Mouse (Mus musculus) forebrain, embryonic 10.5 days (tissue): ENCODE results near the gene Trp53. TPM values are rescaled to one million over a fixed set of nuclear protein-coding genes. Genes with fewer than 3 reads are reported as not detected.
"Not testable (repeated sequence)": the region's sequence is repeated elsewhere in the genome, so short reads cannot be mapped to it uniquely, and the experiment has no call there.

Experiments used
- DNase-seq: peaks from one replicate; pipeline ENCODE4 v3.0.0-alpha.2; 2017; ENCODE audit warnings: low spot score; ENCODE audit errors: extremely low spot score
- H3K27ac ChIP-seq: fragments of 300-500 bp; sonication (generic); 2 replicates; pipeline ENCODE4 v1.5.1; 2016; ENCODE audit warnings: mild to moderate bottlenecking
- H3K27me3 ChIP-seq: fragments of 300-500 bp; sonication (generic); 2 replicates; pipeline ENCODE4 v1.6.1; 2016; ENCODE audit warnings: mild to moderate bottlenecking; ENCODE audit not compliant: poor library complexity, severe bottlenecking
- H3K36me3 ChIP-seq: fragments of 300-500 bp; sonication (generic); replicated peaks from 2 replicates; pipeline ENCODE4 v1.6.1; 2016; ENCODE audit warnings: mild to moderate bottlenecking, moderate library complexity
- H3K4me1 ChIP-seq: fragments of 300-500 bp; sonication (generic); 2 replicates; pipeline ENCODE4 v1.6.1; 2016
- H3K4me3 ChIP-seq: fragments of 300-500 bp; sonication (generic); 2 replicates; pipeline ENCODE4 v1.5.1; 2016; ENCODE audit warnings: mild to moderate bottlenecking, moderate library complexity
- H3K9me3 ChIP-seq: fragments of 300-500 bp; sonication (generic); 2 replicates; pipeline ENCODE4 v1.6.1; 2016; ENCODE audit warnings: mild to moderate bottlenecking, moderate library complexity
- WGBS: fragments of 180-500 bp; shearing (Covaris S2); methylation state at CpG from one replicate; pipeline ENCODE4 v1.1.7; 2016; 5-methylcytosine and 5-hydroxymethylcytosine counted together
- polyA plus RNA-seq: library from polyadenylated mRNA; unstranded; fragments of >200 nt; fragmentation: Nextera tagmentation; extraction: Ambion mirVana; gene quantifications from 2 replicates; pipeline ENCODE4 v1.2.1, GENCODE M21; 2016

Trp53 gene
- polyA plus RNA-seq, 1 experiment from 2014 or later: 192 TPM

- H3K4me3 ChIP-seq: peak overlapping the region; percentile 64
- H3K27me3 ChIP-seq: peaks cover 45% of the 10 kb centered on the region
- peak overlapping the region; percentile 84 for H3K27ac ChIP-seq
- WGBS: 66% methylated on average over 2 of the region's 2 CpGs
- H3K4me1 ChIP-seq: peaks cover 30% of the 10 kb centered on the region
- no peaks in the 10 kb centered on the region for H3K36me3 ChIP-seq
- no peak for DNase-seq
- no peaks in the 10 kb centered on the region for H3K9me3 ChIP-seq
Measured at GRCm38 (mm10) chr11:69606491-69606795, 26.3 kb downstream of the Trp53 start.

GRCm38 (mm10) chr11:69606832-69607231 lies 26.7 kb downstream of the Trp53 start:
- no peak overlapping the region for H3K4me3 ChIP-seq
- peaks cover 45% of the 10 kb centered on the region for H3K27me3 ChIP-seq
- DNase-seq: no peak
- peaks cover 30% of the 10 kb centered on the region for H3K4me1 ChIP-seq
- H3K9me3 ChIP-seq: no peaks in the 10 kb centered on the region
- H3K27ac ChIP-seq: no peak overlapping the region
- 96% methylated on average over 2 of the region's 2 CpGs for WGBS
- H3K36me3 ChIP-seq: no peaks in the 10 kb centered on the region

GRCm38 (mm10) chr11:69608525-69608924 lies 28.4 kb downstream of the Trp53 start:
- no peak overlapping the region for H3K27ac ChIP-seq
- WGBS: 96% methylated on average over 3 of the region's 3 CpGs
- no peak overlapping the region for H3K4me3 ChIP-seq
- no peaks in the 10 kb centered on the region for H3K36me3 ChIP-seq
- H3K4me1 ChIP-seq: peaks cover 32% of the 10 kb centered on the region
- DNase-seq: no peak
- H3K9me3 ChIP-seq: no peaks in the 10 kb centered on the region
- peaks cover 29% of the 10 kb centered on the region for H3K27me3 ChIP-seq

GRCm38 (mm10) chr11:69609416-69609815 lies 29.3 kb downstream of the Trp53 start:
- DNase-seq: no peak
- Histone ChIP-seq H3K27me3 (peaks cover 20% of the 10 kb centered on the region), H3K9me3 (no peaks in the 10 kb centered on the region), H3K4me3 (no peak overlapping the region), H3K36me3 (no peaks in the 10 kb centered on the region), H3K27ac (no peak overlapping the region), H3K4me1 (peaks cover 28% of the 10 kb centered on the region)
- WGBS: 67% methylated on average over 7 of the region's 7 CpGs

- 72% methylated on average over 4 of the region's 4 CpGs for WGBS
- peaks cover 19% of the 10 kb centered on the region; the same call in 1 of the 2 replicates for H3K27me3 ChIP-seq
Measured at GRCm38 (mm10) chr11:69610899-69611298, 30.7 kb downstream of the Trp53 start.

GRCm38 (mm10) chr11:69613553-69614256 lies 33.5 kb downstream of the Trp53 start:
- H3K27ac ChIP-seq: peak overlapping the region; percentile 80
- peaks cover 34% of the 10 kb centered on the region for H3K27me3 ChIP-seq
- no peaks in the 10 kb centered on the region for H3K9me3 ChIP-seq
- 8% methylated on average over 19 of the region's 19 CpGs for WGBS
- H3K4me1 ChIP-seq: peaks cover 22% of the 10 kb centered on the region
- no peaks in the 10 kb centered on the region for H3K36me3 ChIP-seq
- peak overlapping the region; percentile 32 for H3K4me3 ChIP-seq
- peak; percentile 76 for DNase-seq

More at GRCm38 (mm10) chr11:69610899-69611298, 30.7 kb downstream of the Trp53 start:
- no peak overlapping the region; the same call in 1 of the 2 replicates for H3K27ac ChIP-seq
- no peaks in the 10 kb centered on the region for H3K9me3 ChIP-seq
- H3K4me3 ChIP-seq: no peak overlapping the region
- peaks cover 14% of the 10 kb centered on the region for H3K4me1 ChIP-seq
- no peak for DNase-seq
- no peaks in the 10 kb centered on the region for H3K36me3 ChIP-seq

GRCm38 (mm10) chr11:69614257-69614588 lies 34.1 kb downstream of the Trp53 start:
- not testable (repeated sequence) for H3K36me3 ChIP-seq, DNase-seq, H3K9me3 ChIP-seq
- H3K4me3 ChIP-seq: peak overlapping the region; percentile 32; the same call in 1 of the 2 replicates
- H3K27me3 ChIP-seq: peaks cover 34% of the 10 kb centered on the region
- H3K27ac ChIP-seq: 0 out of 2 replicates have a peak overlapping the region, but pooled peaks have one; percentile 22
- peaks cover 22% of the 10 kb centered on the region for H3K4me1 ChIP-seq
- WGBS: 56% methylated on average over 11 of the region's 11 CpGs

GRCm38 (mm10) chr11:69616781-69617180 lies 36.6 kb downstream of the Trp53 start:
- no peak overlapping the region for H3K4me3 ChIP-seq
- WGBS: 60% methylated on average over 10 of the region's 10 CpGs
- DNase-seq: no peak

GRCm38 (mm10) chr11:69617805-69618204 lies 37.6 kb downstream of the Trp53 start, which contains the start of gene Shbg:
Gene Shbg (minus strand): TSS chr11:69617905.
- 77% methylated on average over 5 of the region's 5 CpGs for WGBS

More at GRCm38 (mm10) chr11:69616781-69617180, 36.6 kb downstream of the Trp53 start:
- H3K27me3 ChIP-seq: peaks cover 34% of the 10 kb centered on the region
- H3K4me1 ChIP-seq: peaks cover 30% of the 10 kb centered on the region
- no peaks in the 10 kb centered on the region for H3K9me3 ChIP-seq
- no peak overlapping the region for H3K27ac ChIP-seq
- no peaks in the 10 kb centered on the region for H3K36me3 ChIP-seq

GRCm38 (mm10) chr11:69620394-69621081 lies 40.4 kb downstream of the Trp53 start:
- no peak overlapping the region for H3K27ac ChIP-seq
- no peaks in the 10 kb centered on the region for H3K9me3 ChIP-seq
- H3K36me3 ChIP-seq: 0 out of 2 replicates have a peak, but pooled peaks cover 2% of the 10 kb centered on the region
- H3K4me3 ChIP-seq: no peak overlapping the region
- DNase-seq: no peak
- 85% methylated on average over 7 of the region's 7 CpGs for WGBS
- H3K27me3 ChIP-seq: peaks cover 25% of the 10 kb centered on the region
- H3K4me1 ChIP-seq: peaks cover 37% of the 10 kb centered on the region

More at GRCm38 (mm10) chr11:69617805-69618204, 37.6 kb downstream of the Trp53 start, which contains the start of gene Shbg:
- no peaks in the 10 kb centered on the region for H3K9me3 ChIP-seq
- peaks cover 40% of the 10 kb centered on the region for H3K4me1 ChIP-seq
- no peaks in the 10 kb centered on the region for H3K36me3 ChIP-seq
- no peak within 1 kb of the TSS for H3K4me3 ChIP-seq
- no peak for DNase-seq
- peaks cover 34% of the 10 kb centered on the region for H3K27me3 ChIP-seq
- no peak within 1 kb of the TSS for H3K27ac ChIP-seq

GRCm38 (mm10) chr11:69621571-69622268 lies 41.6 kb downstream of the Trp53 start, which contains the start of gene Sat2:
Gene Sat2 (plus strand): TSS chr11:69622024.
- Histone ChIP-seq H3K27ac (peak within 1 kb of the TSS; percentile 93), H3K27me3 (peaks cover 14% of the 10 kb centered on the region), H3K9me3 (no peaks in the 10 kb centered on the region), H3K4me1 (peaks cover 34% of the 10 kb centered on the region), H3K36me3 (0 out of 2 replicates have a peak, but pooled peaks cover 2% of the 10 kb centered on the region), H3K4me3 (peak within 1 kb of the TSS; percentile 59)
- peak; percentile 86 for DNase-seq
- WGBS: under 1% methylated on average over 20 of the region's 20 CpGs

GRCm38 (mm10) chr11:69622406-69622805 lies 42.2 kb downstream of the Trp53 start:
- H3K4me3 ChIP-seq: peak overlapping the region; percentile 59
- H3K9me3 ChIP-seq: no peaks in the 10 kb centered on the region
- H3K36me3 ChIP-seq: 0 out of 2 replicates have a peak, but pooled peaks cover 2% of the 10 kb centered on the region
- peaks cover 7% of the 10 kb centered on the region; the same call in 1 of the 2 replicates for H3K27me3 ChIP-seq
- no peak for DNase-seq
- H3K27ac ChIP-seq: peak overlapping the region; percentile 93
- 59% methylated on average over 6 of the region's 6 CpGs for WGBS
- peaks cover 33% of the 10 kb centered on the region for H3K4me1 ChIP-seq
